9 mouse cellular contexts compared by ENCODE assay signal in genomic region chr6:143174906-143175656, GRCm38 (mm10). TPM values are rescaled to one million over a fixed set of nuclear protein-coding genes. Genes with fewer than 3 reads are reported as not detected.
DNase-seq lines count a peak whose midpoint lies in the region; ATAC-seq and TF ChIP-seq lines count a peak whose summit lies in the region.
"Had no signal": no experiment of that assay in that cellular context is flagged by ENCODE, and none has a peak within 500 bp of the region (broad histone marks: within the 10 kb centered on the region; RNA-seq: fewer than 3 reads in every experiment).

No protein-coding gene starts in this region.

- TF ChIP-seq CTCF in embryonic fibroblast, embryonic 13.5 days (IDR thresholded peaks at IDR 0.05; ENCODE audit: borderline replicate concordance, insufficient read depth, low read length), result no peak
- TF ChIP-seq CTCF in kidney, postnatal 0 days (IDR thresholded peaks at IDR 0.05; ENCODE audit: low read depth), result peak; percentile 88
- peak; percentile 91 for TF ChIP-seq CTCF in lung, postnatal 0 days (IDR thresholded peaks at IDR 0.05)

- no peak overlapping the region for H3K4me3 ChIP-seq in embryonic fibroblast, embryonic 13.5 days (ENCODE audit: insufficient read depth, low read length)
- no peak overlapping the region for H3K4me3 ChIP-seq in kidney, postnatal 0 days (replicated peaks; ENCODE audit: low read depth, low read length)
- no peak overlapping the region for H3K4me3 ChIP-seq in lung, postnatal 0 days (ENCODE audit: low read depth, low read length)
- no peak overlapping the region for H3K4me3 ChIP-seq in stomach, embryonic 14.5 days (ENCODE audit: low read depth, low read length)
- H3K4me3 ChIP-seq: heart, embryonic 15.5 days had no signal

- peaks cover 18% of the 10 kb centered on the region for H3K4me1 ChIP-seq in embryonic fibroblast, embryonic 13.5 days (ENCODE audit: control insufficient read depth, insufficient read depth, low read length)
- peaks cover under 1% of the 10 kb centered on the region; the same call in 1 of the 2 replicates for H3K4me1 ChIP-seq in kidney, postnatal 0 days (replicated peaks; ENCODE audit: insufficient read depth, low read length)
- H3K4me1 ChIP-seq in lung, postnatal 0 days (ENCODE audit: insufficient read depth, low read depth, low read length), result peaks cover 9% of the 10 kb centered on the region; the same call in 1 of the 2 replicates
- H3K4me1 ChIP-seq in stomach, embryonic 14.5 days (ENCODE audit: control insufficient read depth, insufficient read depth, low read length), result peaks cover 5% of the 10 kb centered on the region; the same call in 1 of the 2 replicates

- H3K27me3 ChIP-seq in kidney, postnatal 0 days (ENCODE audit: insufficient read depth, low read length), result no peaks in the 10 kb centered on the region
- H3K27me3 ChIP-seq in lung, postnatal 0 days (replicated peaks; ENCODE audit: insufficient read depth, low read length), result no peaks in the 10 kb centered on the region
- no peaks in the 10 kb centered on the region for H3K27me3 ChIP-seq in stomach, embryonic 14.5 days (ENCODE audit: control insufficient read depth, insufficient read depth, low read length)
- H3K27me3 ChIP-seq: heart, embryonic 15.5 days had no signal

- H3K36me3 ChIP-seq in kidney, postnatal 0 days (ENCODE audit: insufficient read depth, low read length), result peaks cover 17% of the 10 kb centered on the region; the same call in 1 of the 2 replicates
- no peaks in the 10 kb centered on the region for H3K36me3 ChIP-seq in lung, postnatal 0 days (ENCODE audit: insufficient read depth, low read length)
- H3K36me3 ChIP-seq in stomach, embryonic 14.5 days (ENCODE audit: control insufficient read depth, insufficient read depth, low read length), result peaks cover 9% of the 10 kb centered on the region; the same call in 1 of the 2 replicates
- H3K36me3 ChIP-seq: heart, embryonic 15.5 days had no signal

- DNase-seq in adrenal gland, adult 2 months, result peak; percentile 60
- no peak for DNase-seq in adrenal gland, adult 18-20 months (ENCODE audit: low spot score in 2 of 2)
- DNase-seq in right cerebral cortex, adult 2 months (ENCODE audit: low spot score in 2 of 2), result peak; percentile 37 to 40
- DNase-seq in right cerebral cortex, postnatal 36 days (ENCODE audit: low spot score in 2 of 2), result no peak
- peak; percentile 93 for DNase-seq in kidney, postnatal 0 days (ENCODE audit: low spot score)
- peak; percentile 89 for DNase-seq in lung, postnatal 0 days (ENCODE audit: low spot score)

- H3K9ac ChIP-seq in kidney, postnatal 0 days (ENCODE audit: low read depth, low read length), result no peak overlapping the region
- no peak overlapping the region for H3K9ac ChIP-seq in lung, postnatal 0 days (replicated peaks; ENCODE audit: low read depth)
- H3K9ac ChIP-seq in stomach, embryonic 14.5 days (replicated peaks; ENCODE audit: low read depth, low read length), result no peak overlapping the region
- H3K9ac ChIP-seq: heart, embryonic 15.5 days had no signal

- 29% methylated on average over 3 of the region's 3 CpGs for WGBS in kidney, postnatal 0 days
- 31% methylated on average over 3 of the region's 3 CpGs for WGBS in lung, postnatal 0 days
- WGBS in stomach, embryonic 14.5 days, result 32% methylated on average over 3 of the region's 3 CpGs

- peak; percentile 21 for ATAC-seq in kidney, postnatal 0 days (replicated peaks; ENCODE audit: low FRiP score, low read depth)
- ATAC-seq in lung, postnatal 0 days, result peak; percentile 55
- ATAC-seq in stomach, embryonic 14.5 days (ENCODE audit: insufficient number of reproducible peaks, insufficient read depth, low FRiP score, low read depth), result peak; percentile 47; the same call in 1 of the 2 replicates

- H3K27ac ChIP-seq in embryonic fibroblast, embryonic 13.5 days (ENCODE audit: insufficient read depth, low read length), result 0 out of 2 replicates have a peak overlapping the region, but pooled peaks have one; percentile 39
- no peak overlapping the region for H3K27ac ChIP-seq in kidney, postnatal 0 days
- H3K27ac ChIP-seq in lung, postnatal 0 days (ENCODE audit: low read length), result peak overlapping the region; percentile 47
- H3K27ac ChIP-seq in stomach, embryonic 14.5 days (ENCODE audit: low read length), result no peak overlapping the region
- H3K27ac ChIP-seq: heart, embryonic 15.5 days had no signal

- TF ChIP-seq EP300 in lung, postnatal 0 days (IDR thresholded peaks at IDR 0.05), result 0 out of 2 replicates have a peak, but pooled peaks have one; percentile 18

- H3K4me2 ChIP-seq in kidney, postnatal 0 days (ENCODE audit: low read length), result no peak overlapping the region
- H3K4me2 ChIP-seq in lung, postnatal 0 days (replicated peaks; ENCODE audit: low read depth, low read length), result no peak overlapping the region
- H3K4me2 ChIP-seq in stomach, embryonic 14.5 days (replicated peaks; ENCODE audit: low read depth, low read length), result no peak overlapping the region
- H3K4me2 ChIP-seq: heart, embryonic 15.5 days had no signal

- no peak for TF ChIP-seq POLR2A in embryonic fibroblast, embryonic 13.5 days (IDR thresholded peaks at IDR 0.05; ENCODE audit: low read depth, low read length)

- no peaks in the 10 kb centered on the region for H3K9me3 ChIP-seq in kidney, postnatal 0 days (replicated peaks; ENCODE audit: low read length)
- no peaks in the 10 kb centered on the region for H3K9me3 ChIP-seq in lung, postnatal 0 days (ENCODE audit: low read length)
- no peaks in the 10 kb centered on the region for H3K9me3 ChIP-seq in stomach, embryonic 14.5 days (ENCODE audit: control insufficient read depth, low read depth, low read length)
- H3K9me3 ChIP-seq: heart, embryonic 15.5 days had no signal

RNA-seq across cellular contexts. Expression of gene Etnk1, which starts 8.1 kb away (rescaled TPM):
- 10 to 100 TPM; 92.4 to 98.3 TPM for total RNA-seq in adrenal gland, adult 2 months (2021)
- 42.0 and 111 TPM in 2 replicates for polyA plus RNA-seq in adrenal gland, adult 2 months (2012; rRNA removed)
- total RNA-seq in adrenal gland, adult 18-20 months (2021), result 100 to 1,000 TPM in 1 of 2 experiments, 10 to 100 TPM in 1; 94.7 to 137 TPM
- polyA plus RNA-seq in embryonic fibroblast, embryonic 13.5 days (2011; ENCODE audit: insufficient read length, low read depth, missing spikeins), result 46.1 and 48.6 TPM in 2 replicates
- 35.9 and 36.6 TPM in 2 replicates for polyA plus RNA-seq in kidney, postnatal 0 days (2015; fragmentation: Nextera tagmentation; extraction: Ambion mirVana)
- 11.1 and 12.6 TPM in 2 replicates for polyA plus RNA-seq in lung, postnatal 0 days (2015; fragmentation: Nextera tagmentation; extraction: Ambion mirVana)
- polyA plus RNA-seq in stomach, embryonic 14.5 days (2014; fragmentation: Nextera tagmentation; extraction: Ambion mirVana), result 24.2 and 25.2 TPM in 2 replicates

Comparison
In these comparisons a context has a peak if more than half of its experiments do, and no peak if none do; other contexts are left out.
1. DNase-seq: peak in adrenal gland, adult 2 months (single experiment), right cerebral cortex, adult 2 months (2 of 2), kidney, postnatal 0 days (single experiment) and lung, postnatal 0 days (single experiment); none in adrenal gland, adult 18-20 months (0 of 2) and right cerebral cortex, postnatal 36 days (0 of 2).
2. H3K27ac ChIP-seq: peak in embryonic fibroblast, embryonic 13.5 days (single experiment) and lung, postnatal 0 days (single experiment); none in kidney, postnatal 0 days (single experiment) and stomach, embryonic 14.5 days (single experiment).
3. Peak in every context shown above with its lines, with median percentiles within 50 percentile points of each other: ATAC-seq.